Mouse (Mus musculus): ENCODE data around the gene Fahd1. TPM values are rescaled to one million over a fixed set of nuclear protein-coding genes. Genes with fewer than 3 reads are reported as not detected.

The Fahd1 gene
- polyA plus RNA-seq, 1 experiment from 2014 or later, result 33.9 TPM

DNA sequence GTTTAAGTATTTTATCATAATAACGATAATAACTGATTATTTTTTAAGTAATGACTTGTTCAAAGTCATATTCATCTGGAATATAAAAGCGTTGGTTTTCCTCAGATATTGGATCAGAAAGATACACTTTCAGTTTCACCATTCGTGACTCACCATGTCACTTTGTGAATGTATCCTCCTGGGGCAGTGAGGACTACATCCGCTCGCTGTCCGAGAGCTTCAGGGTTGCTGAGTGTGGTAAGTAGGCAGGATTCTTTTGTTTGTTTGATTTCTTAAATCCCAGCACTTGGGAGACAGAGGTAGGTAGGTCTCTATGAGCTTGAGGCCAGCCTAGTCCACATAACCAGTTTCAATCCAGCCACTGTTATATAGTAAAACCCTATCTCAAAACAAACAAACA lies 32.0 kb downstream of the Fahd1 start:
- DNase-seq (ENCODE audit: low spot score), result no peak
- Histone ChIP-seq H3K4me3 (ENCODE audit: low read depth, low read length) (no peak overlapping the region), H3K9ac (ENCODE audit: low read length) (no peak overlapping the region), H3K36me3 (ENCODE audit: control insufficient read depth, insufficient read depth, low read length) (no peaks in the 10 kb centered on the region), H3K4me1 (replicated peaks; ENCODE audit: control insufficient read depth, insufficient read depth, low read length) (no peaks in the 10 kb centered on the region), H3K27ac (ENCODE audit: low read depth) (no peak overlapping the region), H3K4me2 (ENCODE audit: low read length) (no peak overlapping the region), H3K9me3 (ENCODE audit: control insufficient read depth, low read length) (no peaks in the 10 kb centered on the region), H3K27me3 (replicated peaks; ENCODE audit: control insufficient read depth, insufficient read depth, low read length) (no peaks in the 10 kb centered on the region)
- WGBS, result 51% methylated on average over 6 of the region's 6 CpGs
- no peak for ATAC-seq (replicated peaks; ENCODE audit: low FRiP score, low TSS enrichment, low read depth)

DNA sequence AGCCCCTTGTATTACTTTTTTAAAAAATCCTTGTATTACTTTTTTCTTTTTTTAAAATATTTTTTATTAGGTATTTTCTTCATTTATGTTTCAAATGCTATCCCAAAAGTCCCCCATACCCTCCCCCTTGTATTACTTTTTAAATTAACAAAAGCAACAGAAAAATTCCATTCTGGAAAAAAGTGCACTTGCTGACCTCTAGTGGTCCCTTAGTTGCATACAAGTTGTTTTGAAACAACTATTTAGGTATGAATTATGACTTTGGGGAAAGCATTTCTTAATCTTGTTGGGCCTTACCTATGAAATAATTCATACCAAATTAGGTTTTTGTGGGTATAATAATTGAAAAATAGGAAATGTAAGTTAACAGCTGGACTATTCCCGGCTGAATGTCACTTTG lies 32.7 kb downstream of the Fahd1 start:
- 42% methylated on average over 1 of the region's 1 CpGs for WGBS
- no peaks in the 10 kb centered on the region for H3K36me3 ChIP-seq (ENCODE audit: control insufficient read depth, insufficient read depth, low read length)
- no peaks in the 10 kb centered on the region for H3K27me3 ChIP-seq (replicated peaks; ENCODE audit: control insufficient read depth, insufficient read depth, low read length)
- H3K4me2 ChIP-seq (ENCODE audit: low read length), result no peak overlapping the region
- H3K4me1 ChIP-seq (replicated peaks; ENCODE audit: control insufficient read depth, insufficient read depth, low read length), result no peaks in the 10 kb centered on the region
- ATAC-seq (replicated peaks; ENCODE audit: low FRiP score, low TSS enrichment, low read depth) (no peak), DNase-seq (ENCODE audit: low spot score) (no peak)
- H3K9me3 ChIP-seq (ENCODE audit: control insufficient read depth, low read length), result no peaks in the 10 kb centered on the region
- no peak overlapping the region for H3K4me3 ChIP-seq (ENCODE audit: low read depth, low read length)
- H3K9ac ChIP-seq (ENCODE audit: low read length), result no peak overlapping the region
- no peak overlapping the region for H3K27ac ChIP-seq (ENCODE audit: low read depth)

DNA sequence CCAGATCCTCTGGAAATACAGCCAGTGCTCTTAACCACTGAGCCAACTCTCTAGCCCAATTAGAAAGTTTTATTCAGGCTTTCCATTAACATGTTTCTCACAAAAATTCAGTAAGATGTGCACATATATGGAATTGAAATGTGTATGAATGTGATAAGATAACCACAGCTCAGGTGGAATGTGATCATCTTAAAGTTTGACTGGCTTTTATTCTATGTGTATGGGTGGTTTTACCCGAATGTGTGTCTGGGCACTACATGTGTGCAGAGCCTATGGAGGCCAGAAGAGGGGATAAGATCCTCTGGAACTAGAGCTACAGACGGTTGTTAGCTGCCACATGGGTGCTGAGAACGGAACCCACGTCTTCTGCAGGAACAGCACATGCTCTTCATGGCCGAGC lies 34.9 kb downstream of the Fahd1 start:
- no peaks in the 10 kb centered on the region for H3K36me3 ChIP-seq (ENCODE audit: control insufficient read depth, insufficient read depth, low read length)
- WGBS, result 78% methylated on average over 5 of the region's 5 CpGs
- H3K4me1 ChIP-seq (replicated peaks; ENCODE audit: control insufficient read depth, insufficient read depth, low read length), result no peaks in the 10 kb centered on the region
- ATAC-seq (replicated peaks; ENCODE audit: low FRiP score, low TSS enrichment, low read depth) (no peak), DNase-seq (ENCODE audit: low spot score) (no peak)
- H3K4me2 ChIP-seq (ENCODE audit: low read length), result no peak overlapping the region
- H3K4me3 ChIP-seq (ENCODE audit: low read depth, low read length), result no peak overlapping the region
- H3K27me3 ChIP-seq (replicated peaks; ENCODE audit: control insufficient read depth, insufficient read depth, low read length), result no peaks in the 10 kb centered on the region
- no peak overlapping the region for H3K9ac ChIP-seq (ENCODE audit: low read length)
- no peak overlapping the region for H3K27ac ChIP-seq (ENCODE audit: low read depth)
- no peaks in the 10 kb centered on the region for H3K9me3 ChIP-seq (ENCODE audit: control insufficient read depth, low read length)

DNA sequence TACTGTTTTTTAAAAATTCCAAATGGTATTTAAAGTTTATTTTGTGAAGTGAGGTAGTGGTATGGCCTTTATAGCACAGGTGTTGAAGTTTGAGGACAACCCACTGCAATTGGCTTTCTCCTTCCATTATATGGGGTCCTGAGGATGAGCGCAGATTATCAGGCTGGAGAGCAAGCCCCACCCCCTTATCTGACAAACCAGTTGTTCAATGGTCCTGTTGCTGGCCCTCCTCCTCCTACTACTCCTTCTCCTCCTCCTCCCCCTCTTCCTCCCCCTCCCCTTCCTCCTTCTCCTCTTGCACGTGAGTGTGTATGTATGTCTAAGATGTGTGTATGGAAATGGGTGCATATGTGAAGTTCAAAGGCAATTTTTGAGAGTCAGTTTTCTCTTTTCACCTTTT lies 37.9 kb downstream of the Fahd1 start:
- ATAC-seq (replicated peaks; ENCODE audit: low FRiP score, low TSS enrichment, low read depth) (no peak), DNase-seq (ENCODE audit: low spot score) (no peak)
- Histone ChIP-seq H3K27ac (ENCODE audit: low read depth) (no peak overlapping the region), H3K4me1 (replicated peaks; ENCODE audit: control insufficient read depth, insufficient read depth, low read length) (no peaks in the 10 kb centered on the region), H3K4me2 (ENCODE audit: low read length) (no peak overlapping the region), H3K4me3 (ENCODE audit: low read depth, low read length) (no peak overlapping the region), H3K9ac (ENCODE audit: low read length) (no peak overlapping the region), H3K9me3 (ENCODE audit: control insufficient read depth, low read length) (no peaks in the 10 kb centered on the region), H3K27me3 (replicated peaks; ENCODE audit: control insufficient read depth, insufficient read depth, low read length) (0 out of 2 replicates have a peak, but pooled peaks cover 3% of the 10 kb centered on the region), H3K36me3 (ENCODE audit: control insufficient read depth, insufficient read depth, low read length) (no peaks in the 10 kb centered on the region)
- WGBS, result 37% methylated on average over 2 of the region's 2 CpGs

DNA sequence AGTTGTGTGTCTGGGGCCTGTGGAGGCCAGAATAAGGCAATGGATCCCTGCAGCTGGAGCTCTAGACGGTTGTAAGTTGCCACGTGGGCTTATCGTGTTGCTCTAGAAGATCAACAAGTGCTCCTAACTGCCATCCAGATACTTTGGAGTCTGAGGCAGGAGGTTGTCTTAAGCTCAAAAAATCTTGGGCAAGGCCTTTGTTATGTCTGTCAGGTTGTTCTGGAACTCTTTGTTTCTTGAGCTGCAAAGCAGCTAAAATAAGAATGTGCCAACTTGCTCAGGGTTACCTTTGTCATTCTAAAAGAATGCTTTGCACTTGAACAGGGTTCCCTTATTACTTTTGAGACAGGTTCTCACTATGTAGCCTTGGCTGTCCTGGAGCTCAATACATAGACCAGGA lies 39.0 kb downstream of the Fahd1 start:
- WGBS, result 77% methylated on average over 3 of the region's 3 CpGs
- DNase-seq (ENCODE audit: low spot score) (no peak), ATAC-seq (replicated peaks; ENCODE audit: low FRiP score, low TSS enrichment, low read depth) (no peak)
- H3K9me3 ChIP-seq (ENCODE audit: control insufficient read depth, low read length), result no peaks in the 10 kb centered on the region
- H3K36me3 ChIP-seq (ENCODE audit: control insufficient read depth, insufficient read depth, low read length), result no peaks in the 10 kb centered on the region
- peaks cover 8% of the 10 kb centered on the region; the same call in 1 of the 2 replicates for H3K27me3 ChIP-seq (replicated peaks; ENCODE audit: control insufficient read depth, insufficient read depth, low read length)
- no peak overlapping the region for H3K27ac ChIP-seq (ENCODE audit: low read depth)
- no peak overlapping the region for H3K9ac ChIP-seq (ENCODE audit: low read length)
- H3K4me3 ChIP-seq (ENCODE audit: low read depth, low read length), result no peak overlapping the region
- H3K4me2 ChIP-seq (ENCODE audit: low read length), result no peak overlapping the region
- no peaks in the 10 kb centered on the region for H3K4me1 ChIP-seq (replicated peaks; ENCODE audit: control insufficient read depth, insufficient read depth, low read length)

DNA sequence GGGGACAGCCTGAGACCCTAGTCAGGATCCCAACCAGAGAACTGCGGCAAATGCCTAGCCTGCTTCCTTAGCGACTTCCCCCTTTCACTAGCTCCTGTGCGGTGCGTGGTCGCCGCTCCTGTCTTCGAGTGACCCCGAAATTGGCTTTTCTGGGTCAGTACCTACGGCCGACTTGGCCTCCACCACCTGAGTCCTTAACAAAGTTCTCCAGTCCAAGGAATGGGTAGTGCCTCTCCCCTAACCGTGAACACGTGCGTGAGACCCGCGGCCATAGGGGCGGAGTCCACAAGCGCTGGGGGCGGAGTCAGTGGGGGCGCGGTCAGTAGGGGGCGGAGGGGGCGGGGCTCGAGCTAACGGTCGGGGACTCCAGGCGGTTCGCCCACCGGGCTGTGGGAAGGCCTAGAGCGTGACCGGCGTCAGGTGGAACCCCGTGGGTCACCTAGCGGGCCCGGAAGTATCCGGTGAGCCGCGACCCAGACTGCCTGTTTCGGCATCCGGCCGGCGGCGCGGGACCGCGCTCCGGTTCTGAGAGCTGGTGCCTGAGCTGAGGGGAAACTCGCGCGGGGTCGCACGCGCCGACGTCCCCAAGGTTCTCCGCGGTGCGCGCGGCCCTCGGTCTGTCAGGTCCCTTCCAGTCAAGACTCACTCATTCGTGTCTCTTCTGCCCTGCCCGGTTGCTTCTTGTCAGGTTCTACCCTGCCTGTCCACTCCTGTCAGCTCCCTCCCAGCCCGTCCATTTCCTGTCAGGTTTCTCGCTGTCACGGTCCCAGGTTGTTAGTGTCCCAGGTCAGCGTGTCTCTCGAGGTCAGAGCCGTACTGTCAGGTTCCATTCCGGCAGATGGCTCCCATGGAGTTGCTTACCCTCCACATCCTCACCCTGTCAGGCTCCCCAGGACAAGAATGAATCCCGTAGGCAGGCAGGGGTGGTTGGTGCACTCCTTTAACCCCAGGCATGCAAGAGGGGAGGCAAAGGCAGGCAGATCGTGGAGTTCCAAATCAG lies 45.9 kb downstream of the Fahd1 start, which contains the start of gene Meiob:
TSS of gene Meiob (plus strand) at position 338 of the 1,000 bp plus-strand sequence.
- no peaks in the 10 kb centered on the region for H3K9me3 ChIP-seq (ENCODE audit: control insufficient read depth, low read length)
- ATAC-seq (replicated peaks; ENCODE audit: low FRiP score, low TSS enrichment, low read depth) (peak; percentile 85), DNase-seq (ENCODE audit: low spot score) (peak; percentile 88)
- WGBS, result under 1% methylated on average over 69 of the region's 71 CpGs
- no peaks in the 10 kb centered on the region; the same call in 1 of the 2 replicates for H3K4me1 ChIP-seq (replicated peaks; ENCODE audit: control insufficient read depth, insufficient read depth, low read length)
- H3K4me2 ChIP-seq (ENCODE audit: low read length), result peak within 1 kb of the TSS; percentile 88
- no peak within 1 kb of the TSS for H3K27ac ChIP-seq (ENCODE audit: low read depth)
- H3K27me3 ChIP-seq (replicated peaks; ENCODE audit: control insufficient read depth, insufficient read depth, low read length), result peaks cover 28% of the 10 kb centered on the region
- peak within 1 kb of the TSS; percentile 62 for H3K4me3 ChIP-seq (ENCODE audit: low read depth, low read length)
- H3K9ac ChIP-seq (ENCODE audit: low read length), result peak within 1 kb of the TSS; percentile 43
- no peaks in the 10 kb centered on the region for H3K36me3 ChIP-seq (ENCODE audit: control insufficient read depth, insufficient read depth, low read length)

DNA sequence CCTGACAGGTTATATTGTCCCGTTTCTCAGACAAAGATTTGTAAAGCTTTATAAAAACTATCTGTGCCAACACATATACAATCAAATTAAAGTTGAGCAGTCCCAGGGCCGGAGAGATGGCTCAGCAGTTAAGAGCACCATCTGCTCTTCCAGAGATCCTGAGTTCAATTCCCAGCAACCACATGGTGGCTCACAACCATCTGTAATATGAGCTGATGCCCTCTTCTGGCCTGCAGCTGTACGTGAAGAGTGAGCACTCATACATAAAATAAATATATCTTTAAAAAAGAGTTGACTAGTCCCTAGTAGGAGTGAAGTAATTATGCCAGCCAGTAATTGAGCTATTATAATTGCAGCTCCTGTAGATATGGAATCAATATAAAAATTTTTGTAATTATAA lies 49.6 kb downstream of the Fahd1 start:
- 46% methylated on average over 3 of the region's 3 CpGs for WGBS

DNA sequence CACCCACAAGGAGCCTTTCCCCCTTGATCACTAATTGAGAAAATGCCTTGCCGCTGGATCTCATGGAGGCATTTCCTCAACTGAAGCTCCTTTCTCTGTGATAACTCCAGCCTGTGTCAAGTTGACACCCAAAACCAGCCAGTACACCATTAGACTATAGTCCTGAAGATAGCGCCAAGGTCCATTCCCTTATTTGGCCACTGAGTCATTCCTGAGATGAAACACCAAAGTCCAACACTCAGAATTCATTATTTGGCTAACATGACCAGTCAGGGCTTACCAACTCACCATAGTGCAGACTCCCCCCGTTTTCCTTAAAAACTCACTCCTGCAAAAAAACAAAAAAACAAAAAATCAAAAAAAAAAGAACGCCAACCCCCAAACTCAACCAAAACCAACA lies 50.7 kb downstream of the Fahd1 start:
- Histone ChIP-seq H3K4me2 (ENCODE audit: low read length) (no peak overlapping the region), H3K27me3 (replicated peaks; ENCODE audit: control insufficient read depth, insufficient read depth, low read length) (peaks cover 5% of the 10 kb centered on the region), H3K4me3 (ENCODE audit: low read depth, low read length) (no peak overlapping the region), H3K27ac (ENCODE audit: low read depth) (no peak overlapping the region), H3K4me1 (replicated peaks; ENCODE audit: control insufficient read depth, insufficient read depth, low read length) (no peaks in the 10 kb centered on the region; the same call in 1 of the 2 replicates), H3K9ac (ENCODE audit: low read length) (no peak overlapping the region), H3K9me3 (ENCODE audit: control insufficient read depth, low read length) (no peaks in the 10 kb centered on the region), H3K36me3 (ENCODE audit: control insufficient read depth, insufficient read depth, low read length) (no peaks in the 10 kb centered on the region)
- no peak for ATAC-seq (replicated peaks; ENCODE audit: low FRiP score, low TSS enrichment, low read depth)
- 90% methylated on average over 4 of the region's 4 CpGs for WGBS
- no peak for DNase-seq (ENCODE audit: low spot score)

More for the DNA sequence above, 49.6 kb downstream of the Fahd1 start:
- H3K9me3 ChIP-seq (ENCODE audit: control insufficient read depth, low read length), result no peaks in the 10 kb centered on the region
- H3K36me3 ChIP-seq (ENCODE audit: control insufficient read depth, insufficient read depth, low read length), result no peaks in the 10 kb centered on the region
- H3K4me2 ChIP-seq (ENCODE audit: low read length), result no peak overlapping the region
- no peak for ATAC-seq (replicated peaks; ENCODE audit: low FRiP score, low TSS enrichment, low read depth)
- no peaks in the 10 kb centered on the region; the same call in 1 of the 2 replicates for H3K4me1 ChIP-seq (replicated peaks; ENCODE audit: control insufficient read depth, insufficient read depth, low read length)
- H3K4me3 ChIP-seq (ENCODE audit: low read depth, low read length), result no peak overlapping the region
- no peak overlapping the region for H3K27ac ChIP-seq (ENCODE audit: low read depth)
- DNase-seq (ENCODE audit: low spot score), result no peak
- no peak overlapping the region for H3K9ac ChIP-seq (ENCODE audit: low read length)
- peaks cover 15% of the 10 kb centered on the region for H3K27me3 ChIP-seq (replicated peaks; ENCODE audit: control insufficient read depth, insufficient read depth, low read length)
